Mouse (Mus musculus) colon, adult 2 months (tissue): Measurements from ENCODE around the gene Enpp1. TPM values are rescaled to one million over a fixed set of nuclear protein-coding genes. Genes with fewer than 3 reads are reported as not detected.

Experiments used
- polyA plus RNA-seq: library from polyadenylated mRNA; depleted of rRNA; stranded (reverse); fragments of >200 nt; gene quantifications from 2 replicates; pipeline ENCODE4 v1.2.3, GENCODE M21; 2012; rRNA removed

Enpp1 gene
- 3.4 and 5.5 TPM in 2 replicates for polyA plus RNA-seq

DNA sequence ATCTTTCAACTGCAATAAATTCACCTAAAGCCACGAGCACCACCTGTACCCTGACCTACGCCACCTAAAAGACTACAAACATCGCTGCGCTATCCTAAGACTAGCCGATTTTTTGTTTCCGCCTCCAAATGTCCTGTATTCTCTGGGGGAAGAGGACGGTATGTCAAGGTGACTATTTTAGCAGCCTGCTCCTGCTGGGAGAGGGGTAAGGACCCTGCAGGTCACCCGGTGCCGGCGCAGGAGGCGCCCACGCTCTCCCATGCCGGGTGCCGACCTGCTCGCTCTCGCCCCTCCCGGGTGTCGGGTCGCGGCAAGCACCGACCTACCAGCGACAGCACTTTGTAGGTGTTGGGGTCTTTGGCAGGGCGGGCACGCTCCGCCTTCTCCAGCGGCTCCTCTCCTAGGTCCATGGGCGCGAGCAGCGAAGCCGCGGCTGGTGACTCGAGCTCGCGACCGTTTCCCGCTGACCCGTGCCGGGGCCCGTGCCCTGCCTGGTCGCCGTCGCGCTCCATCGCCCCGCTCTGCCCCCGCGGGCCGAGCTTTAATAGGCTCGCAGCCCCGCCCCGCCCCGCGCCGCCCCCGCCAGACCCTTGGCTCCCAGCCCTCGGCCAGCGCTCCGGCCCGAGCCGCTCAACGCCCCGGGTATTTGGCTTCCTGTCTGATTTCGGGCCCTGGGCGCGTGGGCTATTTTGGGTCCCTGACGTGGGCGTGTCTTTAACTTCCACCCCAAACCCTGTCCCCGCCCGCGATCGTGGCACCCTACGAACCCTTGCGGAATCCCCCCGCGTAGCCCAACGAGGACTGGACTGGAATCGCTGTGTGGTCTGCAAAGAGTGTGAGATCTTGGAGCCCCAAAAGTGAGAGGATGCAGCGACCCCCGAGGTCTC lies at the start of gene Enpp1:
Gene Enpp1, minus strand, starts transcription at position 680 of the 887 bp plus-strand sequence.

DNA sequence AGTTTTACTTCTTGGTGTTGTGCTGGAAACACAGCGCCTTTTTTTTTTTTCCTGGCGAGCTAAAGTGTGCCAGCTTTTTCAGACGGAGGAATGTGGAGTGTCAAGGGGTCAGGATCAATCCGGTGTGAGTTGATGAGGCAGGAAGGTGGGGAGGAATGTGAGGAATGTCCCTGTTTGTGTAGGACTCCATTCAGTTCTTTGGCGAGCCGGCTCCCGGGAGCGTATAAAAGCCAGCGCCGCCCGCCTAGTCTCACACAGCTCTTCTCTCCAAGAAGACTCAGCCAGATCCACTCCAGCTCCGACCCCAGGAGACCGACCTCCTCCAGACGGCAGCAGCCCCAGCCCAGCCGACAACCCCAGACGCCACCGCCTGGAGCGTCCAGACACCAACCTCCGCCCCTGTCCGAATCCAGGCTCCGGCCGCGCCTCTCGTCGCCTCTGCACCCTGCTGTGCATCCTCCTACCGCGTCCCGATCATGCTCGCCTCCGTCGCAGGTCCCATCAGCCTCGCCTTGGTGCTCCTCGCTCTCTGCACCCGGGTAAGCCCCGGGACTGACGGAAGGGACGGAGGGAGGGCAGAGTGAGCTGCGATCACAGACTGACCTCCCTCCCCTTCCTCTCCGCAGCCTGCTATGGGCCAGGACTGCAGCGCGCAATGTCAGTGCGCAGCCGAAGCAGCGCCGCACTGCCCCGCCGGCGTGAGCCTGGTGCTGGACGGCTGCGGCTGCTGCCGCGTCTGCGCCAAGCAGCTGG lies 116.5 kb downstream of the Enpp1 start, which contains the start of gene Ccn2:
Gene Ccn2, plus strand, starts transcription at position 193 of the 753 bp plus-strand sequence.

Other genes with a start within 250 kb of the Enpp1 start
- 141 and 153 TPM in 2 replicates for gene Ccn2, start 116.7 kb downstream of the Enpp1 start, polyA plus RNA-seq
- 1.4 and 1.7 TPM in 2 replicates for gene Enpp3, start 130.7 kb upstream of the Enpp1 start, polyA plus RNA-seq
- gene Med23, start 157.8 kb upstream of the Enpp1 start, polyA plus RNA-seq = 14.2 and 14.5 TPM in 2 replicates
- 0.24 and 0.38 TPM in 2 replicates for gene Arg1, start 215.3 kb upstream of the Enpp1 start, polyA plus RNA-seq